Mouse (Mus musculus): ENCODE measurements around the gene Kif26b.

DNA sequence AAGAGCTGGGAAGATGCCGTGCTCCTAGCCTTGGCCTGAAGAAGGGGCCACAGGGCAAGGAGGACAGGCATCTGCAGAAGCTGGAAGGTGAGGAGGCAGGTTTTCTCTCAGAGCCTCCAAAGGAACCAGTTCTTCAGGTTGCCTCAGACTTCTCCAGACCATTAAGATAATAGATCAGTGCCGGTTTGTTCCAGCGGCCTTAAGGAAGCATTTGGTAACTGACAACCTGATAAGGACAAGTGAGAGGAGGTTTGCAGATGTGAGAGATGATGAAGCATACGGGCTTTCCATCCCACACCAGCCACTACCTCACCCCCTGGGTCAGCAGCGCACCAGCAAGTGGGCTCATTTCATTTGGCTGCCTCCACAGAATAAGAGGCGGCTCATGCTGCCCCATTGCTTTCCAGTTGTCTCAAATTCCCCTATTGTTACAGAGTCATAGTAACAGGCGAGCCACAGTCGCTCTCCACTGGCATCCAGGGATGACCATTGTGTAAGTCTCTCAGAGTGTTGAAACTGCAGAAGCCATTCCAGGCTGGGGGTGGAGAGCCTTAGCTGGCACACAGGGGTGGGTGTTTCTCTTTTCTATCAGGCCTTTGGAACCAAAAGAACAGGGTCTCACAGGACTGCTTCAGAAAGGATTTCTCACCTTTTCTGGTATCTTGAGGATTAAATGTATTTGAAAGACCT is 156.2 kb downstream of the Kif26b start:
- TF ChIP-seq POLR2A (IDR thresholded peaks at IDR 0.05; ENCODE audit: low read depth, low read length) (no peak), CTCF (IDR thresholded peaks at IDR 0.05; ENCODE audit: extremely low read depth, insufficient read length, insufficient replicate concordance, low read depth, low read length) (no peak)
